Mouse (Mus musculus): Measurements from ENCODE around the gene Akap7. TPM values are rescaled to one million over a fixed set of nuclear protein-coding genes. Genes with fewer than 3 reads are reported as not detected.
A peak's percentile ranks its signal among the peaks of the same experiment; 100 is the strongest.

The Akap7 gene
- total RNA-seq, 2 experiments from 2014 or later: 48.2 to 49.9 TPM

DNA sequence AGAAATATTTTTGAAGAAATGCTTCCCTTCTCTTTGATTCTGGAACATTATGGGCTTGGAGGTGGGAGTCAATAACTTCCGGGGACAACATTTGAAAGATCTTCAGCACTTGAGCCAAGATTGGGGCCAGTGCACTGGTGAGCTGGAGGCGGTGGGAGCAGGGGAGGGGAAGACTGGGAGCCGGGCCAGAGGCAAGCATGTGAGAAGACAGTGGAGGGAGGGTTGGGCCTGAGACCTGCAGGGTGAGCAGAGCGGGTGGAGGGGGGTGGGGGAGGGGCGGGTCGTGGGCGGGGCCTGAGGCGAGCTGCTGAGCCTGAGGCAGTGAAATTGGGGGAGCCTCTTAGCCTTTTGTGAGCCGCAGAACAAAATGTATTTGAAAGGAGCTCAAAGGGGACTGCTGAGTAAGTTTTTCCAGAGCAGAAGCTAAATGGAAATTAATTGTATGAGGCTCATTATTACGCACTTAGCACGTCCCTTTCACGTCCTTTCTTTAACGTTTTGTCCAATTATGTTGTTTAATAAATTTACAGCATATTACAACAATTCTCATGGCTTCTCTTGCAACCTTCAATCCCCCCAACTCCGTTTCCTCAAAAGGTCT is 167.4 kb downstream of the Akap7 start:
- peak; percentile 21 to 52 for DNase-seq (ENCODE audit: low spot score in 2 of 2)

DNA sequence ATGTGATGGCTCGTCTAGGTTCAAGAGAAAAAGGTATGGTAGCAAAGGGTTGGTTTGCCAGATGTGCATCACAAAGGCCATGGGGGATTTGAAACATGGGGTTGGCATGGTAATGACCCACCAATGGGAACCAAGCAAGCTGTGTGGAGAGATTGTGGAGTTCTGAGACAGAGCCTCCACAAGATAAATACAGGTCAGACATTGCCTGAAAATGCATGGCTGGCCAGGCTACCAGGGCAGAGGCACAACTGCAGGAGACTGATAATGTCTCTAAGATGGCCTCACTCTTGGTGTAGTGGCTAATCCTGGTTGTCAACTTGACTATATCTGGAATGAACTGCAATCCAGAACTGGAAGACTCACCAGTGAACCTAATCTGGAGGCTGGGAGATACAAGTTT is 174.1 kb downstream of the Akap7 start:
- no peak for DNase-seq (ENCODE audit: low spot score in 2 of 2)

DNA sequence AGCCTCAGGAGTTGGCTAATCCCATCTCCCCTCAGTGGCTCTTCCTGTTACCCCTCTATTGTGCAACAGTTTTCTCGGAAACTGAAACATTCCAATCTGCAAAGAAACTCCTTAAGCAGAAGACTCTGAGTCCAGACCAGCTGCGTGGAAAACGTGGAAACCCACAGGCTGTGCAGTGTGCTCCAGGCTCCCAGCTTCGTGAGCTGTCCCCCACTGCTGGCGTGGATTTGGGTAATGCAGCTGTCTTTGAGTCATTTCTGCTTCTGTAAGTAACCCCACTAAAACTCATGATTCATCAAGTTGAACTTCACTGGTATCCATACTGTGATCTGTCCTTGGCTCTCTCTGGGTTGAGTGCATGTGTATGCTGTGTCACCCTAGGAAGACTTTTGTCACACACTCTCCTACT is 179.2 kb downstream of the Akap7 start:
- DNase-seq (ENCODE audit: low spot score in 2 of 2): no peak

- DNase-seq (ENCODE audit: low spot score in 2 of 2): no peak
Measured at GRCm38 (mm10) chr10:25126035-25126434, 181.6 kb downstream of the Akap7 start.

DNA sequence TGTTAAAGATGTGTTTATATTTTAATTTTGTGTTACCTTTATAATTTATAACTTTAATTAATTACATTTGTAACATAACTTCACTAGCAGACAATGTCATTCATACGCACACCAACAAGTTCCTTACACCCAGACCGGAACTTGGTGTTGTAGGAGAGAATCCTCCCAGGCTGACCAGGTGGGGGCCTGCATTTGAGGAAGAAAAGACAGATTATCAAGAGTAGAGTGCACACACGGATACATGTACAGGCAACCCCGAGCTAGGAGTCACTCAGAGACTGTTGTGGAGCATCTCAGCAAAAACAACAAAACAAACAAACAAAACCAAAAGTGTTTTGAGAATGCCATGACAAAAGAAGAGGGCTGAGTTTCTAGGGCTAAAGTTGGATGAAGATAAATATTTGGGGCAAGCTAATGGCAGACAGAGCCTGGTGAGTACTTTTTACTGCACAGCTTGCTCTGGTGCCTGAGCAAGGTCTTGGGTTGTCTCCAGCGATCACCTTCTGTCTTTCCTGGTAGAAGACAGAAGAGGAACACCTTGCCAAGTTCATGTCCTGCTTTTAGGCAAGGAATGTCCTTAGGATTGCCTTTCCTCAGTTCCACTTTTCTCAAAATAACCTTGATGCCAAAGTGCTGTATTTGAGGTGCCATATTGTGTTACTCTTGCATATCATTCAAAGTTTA is 186.7 kb downstream of the Akap7 start:
- DNase-seq (ENCODE audit: low spot score in 2 of 2): no peak

Other genes starting within 250 kb of the Akap7 start
- gene Epb41l2, start 51.9 kb upstream of the Akap7 start, total RNA-seq (2021): 100 to 1,000 TPM; 165 to 192 TPM
- gene Smlr1, start 228.4 kb upstream of the Akap7 start, total RNA-seq (2021): under 1 TPM in 1 of 2 experiments, not detected in 1; 0.41 TPM

All from layer of hippocampus, postnatal 14 days (tissue).